Mouse (Mus musculus) common myeloid progenitor, adult 5-6 weeks (primary cell): ENCODE data around the gene Ror1. TPM values are rescaled to one million over a fixed set of nuclear protein-coding genes. Genes with fewer than 3 reads are reported as not detected.

ENCODE experiments used
- ATAC-seq: replicated peaks from 2 replicates; pipeline ENCODE4 v1.8.0; 2016; ENCODE audit warnings: low read depth, mild to moderate bottlenecking, moderate TSS enrichment, inconsistent platforms; ENCODE audit not compliant: poor library complexity, severe bottlenecking
- total RNA-seq: library from RNA; stranded (forward); fragments of 200-1000, 187-1606 nt; gene quantifications from 2 replicates; pipeline ENCODE4 v1.2.3, GENCODE M21; 2017

The Ror1 gene
- total RNA-seq, 1 experiment from 2014 or later, result under 0.01 TPM

- ATAC-seq, result peak; percentile 83
These were observed 146.6 kb downstream of the Ror1 start for GRCm38 (mm10) chr4:100242061-100242756.

- ATAC-seq, result no peak
These were observed 148.7 kb downstream of the Ror1 start for GRCm38 (mm10) chr4:100244250-100244649.

- ATAC-seq, result no peak
These were observed 149.1 kb downstream of the Ror1 start for GRCm38 (mm10) chr4:100244701-100245100.

- ATAC-seq, result no peak
These were observed 152.2 kb downstream of the Ror1 start for GRCm38 (mm10) chr4:100247826-100248225.

GRCm38 (mm10) chr4:100248273-100248672 is 152.7 kb downstream of the Ror1 start:
- ATAC-seq, result no peak

GRCm38 (mm10) chr4:100251270-100251669 is 155.7 kb downstream of the Ror1 start:
- no peak for ATAC-seq

GRCm38 (mm10) chr4:100252050-100252449 is 156.5 kb downstream of the Ror1 start:
- no peak for ATAC-seq

- ATAC-seq, result no peak
These were observed 157.1 kb downstream of the Ror1 start for GRCm38 (mm10) chr4:100252646-100253045.

GRCm38 (mm10) chr4:100253401-100253800 is 157.8 kb downstream of the Ror1 start:
- ATAC-seq, result no peak

GRCm38 (mm10) chr4:100253831-100254230 is 158.2 kb downstream of the Ror1 start:
- ATAC-seq, result no peak

- ATAC-seq, result peak; percentile 66
These were observed 162.9 kb downstream of the Ror1 start for GRCm38 (mm10) chr4:100258462-100258861.

GRCm38 (mm10) chr4:100263917-100264316 is 168.3 kb downstream of the Ror1 start:
- 0 out of 2 replicates have a peak, but pooled peaks have one; percentile 39 for ATAC-seq

- ATAC-seq, result peak; percentile 100
These were observed 175.6 kb downstream of the Ror1 start for GRCm38 (mm10) chr4:100271059-100271735.

- peak; percentile 12; the same call in 1 of the 2 replicates for ATAC-seq
These were observed 176.1 kb downstream of the Ror1 start for GRCm38 (mm10) chr4:100271736-100272127.

- ATAC-seq, result no peak
These were observed 177.8 kb downstream of the Ror1 start for GRCm38 (mm10) chr4:100273356-100273755.

- no peak for ATAC-seq
These were observed 178.4 kb downstream of the Ror1 start for GRCm38 (mm10) chr4:100273807-100274480.

- no peak for ATAC-seq
These were observed 180.9 kb downstream of the Ror1 start for GRCm38 (mm10) chr4:100276482-100276881.

- no peak for ATAC-seq
These were observed 181.4 kb downstream of the Ror1 start for GRCm38 (mm10) chr4:100276970-100277369.

GRCm38 (mm10) chr4:100283171-100283880 is 187.7 kb downstream of the Ror1 start:
- no peak for ATAC-seq

GRCm38 (mm10) chr4:100284528-100284927 is 188.9 kb downstream of the Ror1 start:
- no peak for ATAC-seq
